Mouse (Mus musculus) left cerebral cortex, postnatal 36 days (tissue): ENCODE data around the gene Cdca7. TPM values are rescaled to one million over a fixed set of nuclear protein-coding genes. Genes with fewer than 3 reads are reported as not detected.

Source experiments
- total RNA-seq, 2 experiments: library from RNA; stranded (reverse); gene quantifications; 2 replicates each; pipeline ENCODE4 v1.2.3; 2021

Gene Cdca7
- total RNA-seq, 2 experiments from 2014 or later, result 5.1 TPM

Other genes with a start within 250 kb of the Cdca7 start
- 10 to 100 TPM; 11.7 to 11.8 TPM for gene Map3k20, start 190.5 kb upstream of the Cdca7 start, total RNA-seq